Mouse (Mus musculus) gastrocnemius, postnatal 10 days (tissue): ENCODE data around the gene Hk1. TPM values are rescaled to one million over a fixed set of nuclear protein-coding genes. Genes with fewer than 3 reads are reported as not detected.

Experiments used
- DNase-seq: peaks from one replicate; pipeline ENCODE4 v3.0.0; 2021; ENCODE audit warnings: mixed read lengths
- total RNA-seq, 2 experiments: library from RNA; stranded (reverse); gene quantifications; 2 replicates each; pipeline ENCODE4 v1.2.3; 2021

Gene Hk1
- total RNA-seq, 2 experiments from 2014 or later, result 17.8 to 22.5 TPM

DNA sequence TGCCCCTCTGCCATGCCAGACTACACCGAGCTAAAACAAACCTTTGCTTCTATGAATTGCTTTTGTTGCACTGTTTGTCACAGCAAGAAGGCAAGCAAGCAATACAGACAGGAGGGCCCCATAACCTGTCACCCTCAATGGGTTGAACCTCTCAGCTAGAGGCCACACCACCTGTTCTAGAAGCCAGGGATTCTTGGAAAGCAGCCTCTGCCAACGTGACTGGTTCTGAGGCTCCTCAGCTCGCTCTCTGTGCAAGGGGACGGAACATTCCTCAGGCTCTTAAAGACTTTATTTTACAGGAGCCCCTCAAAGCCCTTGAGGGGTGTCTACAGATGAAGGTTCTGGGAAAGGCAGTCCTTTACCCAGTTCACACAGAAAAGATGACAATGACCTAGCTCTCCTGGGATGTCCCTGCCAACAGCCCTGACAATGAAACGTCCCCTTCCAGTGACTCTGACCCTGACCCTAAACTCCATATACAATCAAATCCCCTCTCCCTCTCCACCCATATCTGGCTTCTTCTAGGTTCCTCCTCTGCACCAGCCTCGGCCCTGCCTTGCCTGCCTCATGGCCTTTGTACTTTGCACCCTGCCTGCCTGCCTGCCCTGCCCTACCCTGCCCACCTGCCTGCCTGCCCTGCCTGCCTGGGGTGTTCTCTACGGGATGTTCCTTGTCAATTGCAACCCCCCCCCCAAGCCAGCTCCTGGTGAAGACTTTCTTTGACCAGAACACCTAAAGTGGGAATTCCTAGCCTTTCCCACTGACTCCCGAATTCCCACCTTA, 158.8 kb downstream of the Hk1 start:
- DNase-seq, result no peak

Other genes with a start within 250 kb of the Hk1 start
- not detected for gene Neurog3, start 246.8 kb downstream of the Hk1 start, total RNA-seq
- under 1 TPM; 0.52 to 0.70 TPM for gene Fam241b, start 236.0 kb downstream of the Hk1 start, total RNA-seq
- gene Tspan15, start 148.7 kb downstream of the Hk1 start, total RNA-seq, result 10 to 100 TPM; 16.4 to 19.3 TPM
- gene Tacr2, start 127.5 kb downstream of the Hk1 start, total RNA-seq, result not detected
- under 1 TPM; 0.12 to 0.45 TPM for gene Hkdc1, start 42.6 kb upstream of the Hk1 start, total RNA-seq
- under 1 TPM in 1 of 2 experiments, not detected in 1; 0.16 TPM for gene 4930507D05Rik, start 69.6 kb upstream of the Hk1 start, total RNA-seq
- 10 to 100 TPM; 16.7 to 23.9 TPM for gene Supv3l1, start 69.8 kb upstream of the Hk1 start, total RNA-seq
- gene Vps26a, start 106.9 kb upstream of the Hk1 start, total RNA-seq, result 10 to 100 TPM; 29.1 to 30.1 TPM
- gene Srgn, start 147.5 kb upstream of the Hk1 start, total RNA-seq, result 10 to 100 TPM; 11.2 to 17.2 TPM
- gene Kif1bp, start 198.5 kb upstream of the Hk1 start, total RNA-seq, result 10 to 100 TPM; 20.9 to 23.5 TPM
- 10 to 100 TPM; 32.1 to 37.8 TPM for gene Ddx21, start 222.4 kb upstream of the Hk1 start, total RNA-seq